Mouse (Mus musculus): ENCODE results near the gene Plscr2.

GRCm38 (mm10) chr9:92331383-92331782, 56.0 kb downstream of the Plscr2 start:
- TF ChIP-seq POLR2A (IDR thresholded peaks at IDR 0.05; ENCODE audit: control insufficient read depth, extremely low read depth, insufficient read depth, low read length, poor library complexity) (no peak), CTCF (IDR thresholded peaks at IDR 0.05; ENCODE audit: borderline replicate concordance, control insufficient read depth, extremely low read depth, insufficient read depth, low read length, poor library complexity) (no peak)

Data from thymus, adult 2 months (tissue).